Mouse (Mus musculus): ENCODE measurements at regions not wholly inside any gene's neighbourhood (a gene's known extent, or its start where the extent isn't known, plus 50 kb on each side); places are given as distances from the start of the nearest gene placed in this dataset.
A peak's percentile ranks its signal among the peaks of the same experiment; 100 is the strongest.
"Not testable (repeated sequence)": the region's sequence is repeated elsewhere in the genome, so short reads cannot be mapped to it uniquely, and the experiment has no call there.

DNA sequence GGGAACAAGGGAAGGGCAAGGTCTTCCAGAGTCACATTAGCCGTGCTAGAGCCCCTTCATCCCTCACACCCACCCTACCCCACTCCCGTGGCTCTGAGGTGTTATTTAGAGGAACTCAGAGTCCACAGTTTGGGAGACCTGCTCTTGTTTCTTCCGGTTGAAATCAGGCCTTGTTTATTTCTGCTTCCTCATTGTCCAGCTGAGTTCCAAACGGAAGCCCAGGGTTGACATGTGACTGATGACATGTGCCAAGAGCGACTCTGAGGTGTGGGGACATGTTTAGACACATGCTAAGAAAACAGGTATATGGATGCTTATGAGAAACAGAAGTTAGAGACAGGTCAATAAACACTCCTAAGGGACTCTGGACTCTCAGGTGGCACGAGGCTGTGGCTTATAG lies 137.5 kb upstream of the Sulf2 start:
- no peak overlapping the region for H3K4me3 ChIP-seq
- H3K27me3 ChIP-seq: 0 out of 2 replicates have a peak, but pooled peaks cover 2% of the 10 kb centered on the region
- WGBS: 83% methylated on average over 6 of the region's 6 CpGs
- H3K4me2 ChIP-seq: no peak overlapping the region
- H3K9me3 ChIP-seq (replicated peaks): no peaks in the 10 kb centered on the region
- H3K36me3 ChIP-seq (ENCODE audit: poor library complexity, severe bottlenecking): no peaks in the 10 kb centered on the region
- no peak for ATAC-seq
- H3K27ac ChIP-seq: no peak overlapping the region
- peaks cover 20% of the 10 kb centered on the region for H3K4me1 ChIP-seq
- H3K9ac ChIP-seq: no peak overlapping the region

GRCm38 (mm10) chr2:166291266-166291665 lies 135.8 kb upstream of the Sulf2 start:
- no peak overlapping the region for H3K27ac ChIP-seq
- H3K9ac ChIP-seq: no peak overlapping the region
- no peak for ATAC-seq
- WGBS: 41% methylated on average over 6 of the region's 6 CpGs
- 0 out of 2 replicates have a peak, but pooled peaks cover 2% of the 10 kb centered on the region for H3K27me3 ChIP-seq
- no peaks in the 10 kb centered on the region for H3K36me3 ChIP-seq (ENCODE audit: poor library complexity, severe bottlenecking)
- no peaks in the 10 kb centered on the region for H3K9me3 ChIP-seq (replicated peaks)
- H3K4me2 ChIP-seq: no peak overlapping the region
- no peak overlapping the region for H3K4me3 ChIP-seq
- H3K4me1 ChIP-seq: peaks cover 23% of the 10 kb centered on the region

DNA sequence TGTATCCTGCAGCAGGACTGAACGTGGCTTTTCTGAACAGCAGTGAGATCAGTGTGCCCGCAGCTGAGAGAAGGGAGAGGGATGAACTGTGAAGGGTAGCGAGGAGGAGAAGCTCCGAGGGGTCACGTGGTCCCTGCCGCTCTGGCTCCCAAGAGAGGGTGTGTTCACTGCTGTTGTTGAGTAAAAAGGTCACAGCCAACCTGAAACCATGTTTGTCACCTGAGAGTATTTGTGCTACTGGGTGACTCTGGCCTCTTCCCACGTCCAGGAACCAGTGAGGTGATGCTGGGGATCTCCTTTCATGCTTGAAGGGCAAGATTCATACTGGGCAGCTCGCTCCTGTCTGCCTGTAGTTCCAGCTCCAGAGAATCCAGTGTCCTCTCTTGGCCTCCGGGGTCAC lies 135.4 kb upstream of the Sulf2 start:
- Histone ChIP-seq H3K4me1 (peaks cover 21% of the 10 kb centered on the region), H3K27me3 (0 out of 2 replicates have a peak, but pooled peaks cover 2% of the 10 kb centered on the region), H3K9ac (no peak overlapping the region), H3K27ac (no peak overlapping the region), H3K9me3 (replicated peaks) (no peaks in the 10 kb centered on the region), H3K36me3 (ENCODE audit: poor library complexity, severe bottlenecking) (no peaks in the 10 kb centered on the region), H3K4me3 (no peak overlapping the region), H3K4me2 (no peak overlapping the region)
- 68% methylated on average over 9 of the region's 9 CpGs for WGBS
- ATAC-seq: no peak

GRCm38 (mm10) chr2:166289198-166289597 lies 133.7 kb upstream of the Sulf2 start:
- H3K4me3 ChIP-seq: no peak overlapping the region
- H3K9ac ChIP-seq: no peak overlapping the region
- no peaks in the 10 kb centered on the region for H3K9me3 ChIP-seq (replicated peaks)
- H3K27me3 ChIP-seq: no peaks in the 10 kb centered on the region
- 89% methylated on average over 6 of the region's 6 CpGs for WGBS
- peaks cover 21% of the 10 kb centered on the region for H3K4me1 ChIP-seq
- ATAC-seq: no peak
- no peaks in the 10 kb centered on the region for H3K36me3 ChIP-seq (ENCODE audit: poor library complexity, severe bottlenecking)
- no peak overlapping the region for H3K4me2 ChIP-seq
- no peak overlapping the region for H3K27ac ChIP-seq

DNA sequence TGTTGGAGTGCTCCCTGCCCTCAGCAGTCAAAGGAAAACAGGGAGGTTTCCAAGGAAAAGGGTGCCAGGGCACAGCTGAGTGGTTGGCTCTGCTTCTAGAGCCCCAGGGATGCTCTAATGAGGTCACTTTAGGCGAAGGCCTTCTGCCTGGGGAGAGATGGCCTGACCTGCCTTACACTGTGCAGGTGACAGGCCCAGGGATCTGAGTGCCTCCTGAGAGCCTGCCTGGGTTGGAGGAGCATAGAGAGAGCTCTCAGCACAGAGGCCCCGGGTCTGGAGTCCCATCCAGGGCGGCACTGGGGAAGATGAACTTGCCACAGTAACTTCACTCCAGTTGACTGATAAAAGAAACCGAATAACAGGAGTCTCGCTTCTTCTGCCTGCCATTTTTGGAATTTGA lies 125.7 kb upstream of the Sulf2 start:
- not testable (repeated sequence) for ATAC-seq; H3K4me3 ChIP-seq; H3K27me3 ChIP-seq; H3K9me3 ChIP-seq (replicated peaks); H3K4me2 ChIP-seq; H3K36me3 ChIP-seq (ENCODE audit: poor library complexity, severe bottlenecking); H3K9ac ChIP-seq
- peak overlapping the region; percentile 51; the same call in 1 of the 2 replicates for H3K27ac ChIP-seq
- H3K4me1 ChIP-seq: peaks cover 13% of the 10 kb centered on the region; the same call in 1 of the 2 replicates
- no CpG with 5 or more reads among the region's 5 CpGs for WGBS

GRCm38 (mm10) chr2:166280651-166281127 lies 125.2 kb upstream of the Sulf2 start:
- no peak overlapping the region for H3K4me2 ChIP-seq
- peak; percentile 70; the same call in 1 of the 2 replicates for ATAC-seq
- no peaks in the 10 kb centered on the region for H3K36me3 ChIP-seq (ENCODE audit: poor library complexity, severe bottlenecking)
- no peak overlapping the region for H3K4me3 ChIP-seq
- H3K9ac ChIP-seq: no peak overlapping the region
- 44% methylated on average over 5 of the region's 5 CpGs for WGBS
- no peaks in the 10 kb centered on the region for H3K27me3 ChIP-seq
- no peaks in the 10 kb centered on the region for H3K9me3 ChIP-seq (replicated peaks)
- peaks cover 13% of the 10 kb centered on the region; the same call in 1 of the 2 replicates for H3K4me1 ChIP-seq
- peak overlapping the region; percentile 51 for H3K27ac ChIP-seq

- peaks cover 13% of the 10 kb centered on the region; the same call in 1 of the 2 replicates for H3K4me1 ChIP-seq
- no peaks in the 10 kb centered on the region for H3K9me3 ChIP-seq (replicated peaks)
- H3K27ac ChIP-seq: no peak overlapping the region
- H3K27me3 ChIP-seq: no peaks in the 10 kb centered on the region
- ATAC-seq: no peak
- H3K36me3 ChIP-seq (ENCODE audit: poor library complexity, severe bottlenecking): no peaks in the 10 kb centered on the region
- 56% methylated on average over 15 of the region's 15 CpGs for WGBS
- no peak overlapping the region for H3K9ac ChIP-seq
- no peak overlapping the region for H3K4me2 ChIP-seq
- no peak overlapping the region for H3K4me3 ChIP-seq
These were observed 124.2 kb upstream of the Sulf2 start for GRCm38 (mm10) chr2:166279676-166280075.

- no peaks in the 10 kb centered on the region for H3K27me3 ChIP-seq
- peaks cover 31% of the 10 kb centered on the region for H3K4me1 ChIP-seq
- H3K4me2 ChIP-seq: no peak overlapping the region
- 84% methylated on average over 8 of the region's 8 CpGs for WGBS
- no peak overlapping the region for H3K4me3 ChIP-seq
- no peak overlapping the region for H3K27ac ChIP-seq
- no peak overlapping the region for H3K9ac ChIP-seq
- H3K9me3 ChIP-seq (replicated peaks): no peaks in the 10 kb centered on the region
- no peaks in the 10 kb centered on the region for H3K36me3 ChIP-seq (ENCODE audit: poor library complexity, severe bottlenecking)
- no peak for ATAC-seq
These were observed 119.9 kb upstream of the Sulf2 start for GRCm38 (mm10) chr2:166275398-166275797.

GRCm38 (mm10) chr2:166274016-166274346 lies 118.5 kb upstream of the Sulf2 start:
- H3K27ac ChIP-seq: peak overlapping the region; percentile 72
- no peaks in the 10 kb centered on the region for H3K9me3 ChIP-seq (replicated peaks)
- ATAC-seq: peak; percentile 34; the same call in 1 of the 2 replicates
- peaks cover 24% of the 10 kb centered on the region for H3K4me1 ChIP-seq
- 63% methylated on average over 2 of the region's 2 CpGs for WGBS
- H3K9ac ChIP-seq: no peak overlapping the region
- no peaks in the 10 kb centered on the region for H3K36me3 ChIP-seq (ENCODE audit: poor library complexity, severe bottlenecking)
- no peak overlapping the region for H3K4me3 ChIP-seq
- peak overlapping the region; percentile 11; the same call in 1 of the 2 replicates for H3K4me2 ChIP-seq
- no peaks in the 10 kb centered on the region for H3K27me3 ChIP-seq

GRCm38 (mm10) chr2:166273312-166274015 lies 118.0 kb upstream of the Sulf2 start:
- WGBS: 45% methylated on average over 23 of the region's 23 CpGs

GRCm38 (mm10) chr2:166272841-166273240 lies 117.4 kb upstream of the Sulf2 start:
- Histone ChIP-seq H3K27me3 (no peaks in the 10 kb centered on the region), H3K9ac (no peak overlapping the region), H3K27ac (peak overlapping the region; percentile 72), H3K9me3 (replicated peaks) (no peaks in the 10 kb centered on the region), H3K36me3 (ENCODE audit: poor library complexity, severe bottlenecking) (no peaks in the 10 kb centered on the region), H3K4me2 (no peak overlapping the region), H3K4me3 (no peak overlapping the region), H3K4me1 (peaks cover 24% of the 10 kb centered on the region)
- no peak for ATAC-seq
- WGBS: 43% methylated on average over 1 of the region's 1 CpGs

More at GRCm38 (mm10) chr2:166273312-166274015, 118.0 kb upstream of the Sulf2 start:
- Histone ChIP-seq H3K4me2 (peak overlapping the region; percentile 11; the same call in 1 of the 2 replicates), H3K9me3 (replicated peaks) (no peaks in the 10 kb centered on the region), H3K36me3 (ENCODE audit: poor library complexity, severe bottlenecking) (no peaks in the 10 kb centered on the region), H3K4me1 (peaks cover 24% of the 10 kb centered on the region), H3K27ac (peak overlapping the region; percentile 72), H3K9ac (no peak overlapping the region), H3K27me3 (no peaks in the 10 kb centered on the region), H3K4me3 (no peak overlapping the region)
- ATAC-seq: peak; percentile 50

GRCm38 (mm10) chr2:166272190-166272543 lies 116.7 kb upstream of the Sulf2 start:
- Histone ChIP-seq H3K4me3 (no peak overlapping the region), H3K9me3 (replicated peaks) (no peaks in the 10 kb centered on the region), H3K4me2 (no peak overlapping the region), H3K36me3 (ENCODE audit: poor library complexity, severe bottlenecking) (no peaks in the 10 kb centered on the region), H3K4me1 (peaks cover 24% of the 10 kb centered on the region), H3K9ac (no peak overlapping the region), H3K27me3 (no peaks in the 10 kb centered on the region), H3K27ac (peak overlapping the region; percentile 73)
- peak; percentile 33; the same call in 1 of the 2 replicates for ATAC-seq
- 52% methylated on average over 7 of the region's 7 CpGs for WGBS
